Mouse (Mus musculus) gastrocnemius, adult 2 months (tissue): ENCODE data around the gene Sapcd1. TPM values are rescaled to one million over a fixed set of nuclear protein-coding genes. Genes with fewer than 3 reads are reported as not detected.

Source experiments
- DNase-seq: peaks from one replicate; pipeline ENCODE4 v3.0.0; 2022
- H3K27ac ChIP-seq: fragments of 200-600 bp; 2 replicates; pipeline ENCODE4 v1.8.1; 2022; ENCODE audit warnings: mild to moderate bottlenecking
- H3K4me3 ChIP-seq: fragments of 200-600 bp; 2 replicates; pipeline ENCODE4 v1.8.1; 2022; ENCODE audit warnings: mild to moderate bottlenecking, moderate library complexity
- CTCF ChIP-seq: fragments of 200-600 bp; IDR thresholded peaks from 2 replicates; pipeline ENCODE4 v1.8.1; 2022; ENCODE audit warnings: antibody characterized with exemption, mild to moderate bottlenecking, moderate library complexity
- intact Hi-C: fragments of 180-260 bp; cut with DNase I; formaldehyde crosslinking; loops from one replicate; pipeline ENCODE4 v1.15.1; 2025
- total RNA-seq, 2 experiments: library from RNA; stranded (reverse); gene quantifications; 2 replicates each; pipeline ENCODE4 v1.2.3; 2021

Sapcd1 gene
- total RNA-seq, 2 experiments from 2014 or later = not detected

- DNase-seq = peak; percentile 12
- TF ChIP-seq CTCF = peak; percentile 13; the same call in 1 of the 2 replicates
- Histone ChIP-seq H3K27ac (peak overlapping the region; percentile 73), H3K4me3 (peak overlapping the region; percentile 46)
- intact Hi-C loops = loop anchor here (2.0 to 10.0 kb wide), 4 partner anchors 37 to 213 kb away; partner anchors contain the start of genes Abhd16a, Atp6v1g2, Ddah2 and Ly6g6f
These were observed 5.9 kb downstream of the Sapcd1 start for GRCm38 (mm10) chr17:35021842-35022477.

- peak overlapping the region; percentile 73 for H3K27ac ChIP-seq
- intact Hi-C loops = loop anchor here (2.0 to 10.0 kb wide), 4 partner anchors 38 to 214 kb away; partner anchors contain the start of genes Abhd16a, Atp6v1g2, Ddah2 and Ly6g6f
- H3K4me3 ChIP-seq = peak overlapping the region; percentile 46
- no peak; the same call in 1 of the 2 replicates for TF ChIP-seq CTCF
- peak; percentile 91 for DNase-seq
These were observed 6.5 kb downstream of the Sapcd1 start for GRCm38 (mm10) chr17:35021163-35021808.

DNA sequence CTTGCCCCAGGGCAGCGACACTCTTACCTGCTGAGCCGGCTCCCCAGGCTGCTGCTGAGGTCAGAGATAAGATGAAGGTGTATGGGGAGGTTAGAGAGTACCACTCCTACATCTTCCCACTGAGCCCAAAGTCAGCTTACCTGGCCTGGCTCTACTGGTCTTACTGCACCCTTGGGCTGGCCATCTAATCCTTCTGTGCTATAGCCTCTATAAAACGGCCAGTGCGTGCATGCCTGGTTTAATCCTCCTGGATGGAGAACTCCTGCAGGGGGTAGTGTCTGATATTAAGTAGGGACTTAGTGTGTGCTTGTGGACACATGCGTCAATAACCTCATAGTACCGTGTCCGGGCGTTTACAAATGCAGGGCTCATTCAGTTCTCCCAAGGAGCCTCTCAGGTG, 7.3 kb downstream of the Sapcd1 start:
- H3K4me3 ChIP-seq = no peak overlapping the region
- TF ChIP-seq CTCF = no peak
- intact Hi-C loops = loop anchor here (2.0 to 10.0 kb wide), 4 partner anchors 38 to 214 kb away; partner anchors contain the start of genes Abhd16a, Atp6v1g2, Ddah2 and Ly6g6f
- no peak for DNase-seq
- no peak overlapping the region for H3K27ac ChIP-seq

GRCm38 (mm10) chr17:35019894-35020293, 7.9 kb downstream of the Sapcd1 start:
- TF ChIP-seq CTCF = no peak
- H3K4me3 ChIP-seq = no peak overlapping the region
- no peak overlapping the region for H3K27ac ChIP-seq
- intact Hi-C loops = loop anchor here (2.0 to 10.0 kb wide), 4 partner anchors 39 to 215 kb away; partner anchors contain the start of genes Abhd16a, Atp6v1g2, Ddah2 and Ly6g6f
- DNase-seq = no peak

- DNase-seq = no peak
- H3K4me3 ChIP-seq = no peak overlapping the region
- TF ChIP-seq CTCF = no peak
- intact Hi-C loops = no loop called here
- no peak overlapping the region for H3K27ac ChIP-seq
These were observed 9.6 kb downstream of the Sapcd1 start for GRCm38 (mm10) chr17:35018171-35018570.

DNA sequence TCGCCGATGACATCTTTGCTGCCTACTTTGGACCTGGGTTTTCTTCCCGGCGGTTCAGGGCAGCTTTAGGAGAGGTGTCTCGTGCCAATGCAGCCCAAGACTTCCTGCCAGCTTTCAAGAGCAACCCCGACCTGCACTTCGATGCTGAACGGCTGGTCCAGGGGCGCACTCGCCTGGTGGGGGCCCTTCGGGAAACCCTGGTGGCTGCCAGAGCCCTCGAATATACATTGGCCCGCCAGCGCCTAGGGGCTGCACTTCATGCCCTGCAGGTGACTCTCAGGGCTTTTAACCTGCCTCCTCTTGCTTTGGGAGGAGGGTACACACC, 10.1 kb downstream of the Sapcd1 start:
- Histone ChIP-seq H3K4me3 (no peak overlapping the region), H3K27ac (no peak overlapping the region)
- intact Hi-C loops = no loop called here
- TF ChIP-seq CTCF = no peak
- peak; percentile 22 for DNase-seq

DNA sequence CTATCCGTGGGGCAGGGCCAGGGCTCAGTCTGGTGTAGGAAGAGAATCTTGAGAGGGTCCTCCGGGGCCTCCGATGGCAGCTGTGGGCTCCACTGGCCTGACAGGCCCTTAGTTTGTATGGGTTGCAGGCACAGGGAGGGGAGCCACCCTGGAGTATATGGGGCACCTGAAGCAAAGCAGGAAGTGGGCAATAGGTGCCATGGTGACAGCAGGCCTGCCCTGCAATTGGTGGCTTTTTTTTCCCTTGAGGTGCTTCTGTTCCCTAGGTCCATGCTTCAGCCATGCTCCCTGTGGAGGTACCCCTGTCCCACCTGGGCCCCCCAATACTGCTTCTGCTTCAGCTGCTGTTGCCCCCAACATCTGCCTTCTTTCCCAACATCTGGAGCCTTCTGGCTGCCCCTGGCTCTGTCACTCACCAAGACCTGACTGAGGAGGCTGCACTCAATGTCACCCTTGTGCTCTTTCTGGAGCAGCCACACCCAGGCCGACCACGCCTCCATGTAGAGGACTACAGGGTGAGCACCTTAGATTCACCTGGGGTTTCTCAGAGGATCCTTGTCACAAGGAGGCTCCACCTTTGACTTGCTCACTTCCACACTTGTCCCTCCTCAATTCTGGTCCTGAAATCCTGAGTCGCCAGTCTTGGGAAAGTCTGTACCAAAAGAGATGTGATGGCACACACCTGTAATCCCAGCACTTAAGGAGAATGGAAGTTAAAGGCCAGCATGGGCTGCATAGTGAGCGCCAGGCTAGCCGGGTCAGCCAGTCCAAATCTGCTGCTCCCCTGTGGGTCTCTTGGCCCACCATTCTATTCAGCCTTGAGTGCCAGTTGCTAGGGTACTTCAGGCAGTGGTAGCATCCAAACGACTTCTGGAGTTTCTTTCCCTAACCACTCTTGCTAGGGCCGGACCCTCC, 10.8 kb downstream of the Sapcd1 start:
- peak overlapping the region; percentile 57 for H3K4me3 ChIP-seq
- peak overlapping the region; percentile 84 for H3K27ac ChIP-seq
- DNase-seq = peak; percentile 24
- TF ChIP-seq CTCF = no peak
- intact Hi-C loops = no loop called here

DNA sequence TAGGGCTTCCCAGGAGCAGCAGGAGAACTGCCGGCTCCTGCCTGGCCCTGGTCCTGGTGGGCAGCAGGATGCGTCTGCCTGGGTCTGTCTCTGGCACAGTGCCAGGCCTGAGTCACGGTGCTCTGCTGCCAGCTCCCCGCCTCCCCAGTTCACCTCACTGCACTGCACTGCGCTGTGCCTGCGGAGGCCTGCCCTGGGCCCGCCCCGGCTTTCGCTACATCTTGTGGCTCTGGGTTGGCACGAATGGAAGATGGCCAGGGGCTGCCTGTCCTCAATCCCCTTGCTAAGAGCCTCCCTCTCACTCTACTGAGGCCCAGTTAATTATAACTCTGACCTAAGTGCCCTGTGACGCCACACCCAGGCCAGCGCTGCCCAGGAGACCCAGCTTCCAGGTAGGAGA, 11.4 kb downstream of the Sapcd1 start, which contains the start of gene Vwa7:
TSS of gene Vwa7 (plus strand) at position 204 of the 400 bp plus-strand sequence.
- peak within 1 kb of the TSS; percentile 57 for H3K4me3 ChIP-seq
- TF ChIP-seq CTCF = no peak
- intact Hi-C loops = no loop called here
- peak within 1 kb of the TSS; percentile 84 for H3K27ac ChIP-seq
- DNase-seq = peak; percentile 71

GRCm38 (mm10) chr17:35015296-35015695, 12.5 kb downstream of the Sapcd1 start:
- no peak for TF ChIP-seq CTCF
- H3K27ac ChIP-seq = no peak overlapping the region
- DNase-seq = peak; percentile 25
- no peak overlapping the region for H3K4me3 ChIP-seq
- intact Hi-C loops = no loop called here

DNA sequence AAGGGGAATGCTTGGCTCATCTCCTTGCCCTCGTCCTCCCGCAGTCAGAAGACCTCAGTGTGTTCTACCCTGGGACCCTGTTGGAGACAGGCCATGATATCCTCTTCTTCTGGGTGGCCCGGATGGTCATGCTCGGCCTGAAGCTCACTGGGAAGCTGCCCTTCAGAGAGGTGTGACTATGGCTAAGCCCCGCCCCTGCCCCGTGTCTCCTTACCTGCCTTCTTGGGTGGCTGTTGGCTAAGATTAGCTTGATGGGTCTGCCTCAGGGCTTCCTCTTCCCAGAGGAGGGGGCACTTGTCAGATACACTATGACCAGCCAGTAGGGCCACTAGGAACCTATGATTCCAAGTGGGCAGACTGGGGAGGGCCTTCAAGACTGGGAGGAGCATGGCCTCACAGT, 14.6 kb downstream of the Sapcd1 start:
- TF ChIP-seq CTCF = no peak
- Histone ChIP-seq H3K4me3 (no peak overlapping the region), H3K27ac (no peak overlapping the region)
- peak; percentile 16 for DNase-seq
- intact Hi-C loops = no loop called here

DNA sequence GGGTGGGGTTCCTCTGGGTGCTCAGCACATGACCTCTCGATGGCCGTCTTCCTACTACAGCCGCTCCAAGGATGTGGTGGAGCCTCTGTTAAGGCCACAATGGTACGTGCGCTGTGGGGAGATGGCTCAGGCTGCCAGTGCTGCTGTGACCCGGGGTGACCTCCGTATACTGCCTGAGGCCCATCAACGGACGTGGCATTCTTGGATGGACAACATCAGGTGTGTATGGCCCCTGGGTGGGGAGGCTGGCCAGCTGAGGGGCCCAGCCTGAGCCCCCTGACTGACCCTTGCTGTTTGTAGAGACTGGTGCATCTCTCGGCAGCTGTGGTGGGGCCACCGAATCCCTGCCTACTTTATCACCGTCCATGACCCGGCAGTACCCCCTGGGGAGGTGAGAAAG, 15.4 kb downstream of the Sapcd1 start:
- Histone ChIP-seq H3K27ac (no peak overlapping the region), H3K4me3 (no peak overlapping the region)
- intact Hi-C loops = no loop called here
- no peak for TF ChIP-seq CTCF
- DNase-seq = peak; percentile 19

DNA sequence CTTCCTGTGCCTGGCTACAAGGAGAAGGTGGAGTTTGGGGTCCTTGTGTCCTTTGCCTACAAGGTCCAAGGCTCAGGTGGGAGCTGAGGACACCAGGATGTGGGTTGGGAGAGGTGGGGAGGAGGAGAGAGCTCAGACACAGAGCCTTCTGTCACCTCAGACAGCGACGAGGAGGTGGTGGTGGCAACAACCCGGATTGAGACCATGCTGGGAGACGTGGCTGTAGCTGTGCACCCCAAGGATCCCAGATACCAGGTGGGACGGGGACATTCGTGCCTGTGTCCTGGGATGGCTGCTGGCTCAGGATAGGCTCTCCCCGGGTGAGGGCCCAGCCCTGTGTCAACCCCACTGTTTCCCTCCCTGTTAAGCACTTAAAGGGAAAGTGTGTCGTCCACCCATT, 16.4 kb downstream of the Sapcd1 start:
- TF ChIP-seq CTCF = no peak
- intact Hi-C loops = no loop called here
- Histone ChIP-seq H3K27ac (no peak overlapping the region), H3K4me3 (no peak overlapping the region)
- DNase-seq = no peak

GRCm38 (mm10) chr17:35009586-35009985, 18.2 kb downstream of the Sapcd1 start:
- peak; percentile 22 for DNase-seq
- no peak for TF ChIP-seq CTCF
- Histone ChIP-seq H3K4me3 (no peak overlapping the region), H3K27ac (no peak overlapping the region)
- intact Hi-C loops = no loop called here
